Mouse (Mus musculus): Measurements from ENCODE around the gene Atp1b1. TPM values are rescaled to one million over a fixed set of nuclear protein-coding genes. Genes with fewer than 3 reads are reported as not detected.
A peak's percentile ranks its signal among the peaks of the same experiment; 100 is the strongest.

Atp1b1 gene
- total RNA-seq, 2 experiments from 2014 or later: 101 to 236 TPM

- no peak for DNase-seq (ENCODE audit: low spot score in 2 of 2)
These were observed 10.2 kb upstream of the Atp1b1 start for GRCm38 (mm10) chr1:164468329-164468728.

GRCm38 (mm10) chr1:164467406-164467805 lies 9.3 kb upstream of the Atp1b1 start:
- no peak for DNase-seq (ENCODE audit: low spot score in 2 of 2)

DNA sequence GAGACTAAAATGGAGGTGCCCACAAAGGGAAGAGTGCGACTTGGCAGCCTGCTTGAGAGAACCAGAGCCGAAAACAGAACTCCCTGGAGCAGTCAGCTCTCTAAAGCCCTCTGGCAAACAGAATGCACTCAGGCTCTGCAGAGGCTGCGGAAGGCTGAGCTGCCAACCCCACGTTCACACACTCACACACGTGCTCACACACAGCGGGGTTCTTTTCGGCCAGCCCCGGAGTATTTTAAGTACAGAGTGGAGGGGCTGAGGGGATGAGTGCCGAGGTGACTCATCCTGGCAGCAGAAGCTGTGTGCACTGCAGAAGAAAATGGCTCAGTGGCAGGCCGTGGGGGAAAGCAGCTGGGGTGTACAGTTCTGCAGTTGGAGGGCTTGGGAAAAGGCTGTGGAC lies 3.6 kb upstream of the Atp1b1 start:
- no peak for DNase-seq (ENCODE audit: low spot score in 2 of 2)

DNA sequence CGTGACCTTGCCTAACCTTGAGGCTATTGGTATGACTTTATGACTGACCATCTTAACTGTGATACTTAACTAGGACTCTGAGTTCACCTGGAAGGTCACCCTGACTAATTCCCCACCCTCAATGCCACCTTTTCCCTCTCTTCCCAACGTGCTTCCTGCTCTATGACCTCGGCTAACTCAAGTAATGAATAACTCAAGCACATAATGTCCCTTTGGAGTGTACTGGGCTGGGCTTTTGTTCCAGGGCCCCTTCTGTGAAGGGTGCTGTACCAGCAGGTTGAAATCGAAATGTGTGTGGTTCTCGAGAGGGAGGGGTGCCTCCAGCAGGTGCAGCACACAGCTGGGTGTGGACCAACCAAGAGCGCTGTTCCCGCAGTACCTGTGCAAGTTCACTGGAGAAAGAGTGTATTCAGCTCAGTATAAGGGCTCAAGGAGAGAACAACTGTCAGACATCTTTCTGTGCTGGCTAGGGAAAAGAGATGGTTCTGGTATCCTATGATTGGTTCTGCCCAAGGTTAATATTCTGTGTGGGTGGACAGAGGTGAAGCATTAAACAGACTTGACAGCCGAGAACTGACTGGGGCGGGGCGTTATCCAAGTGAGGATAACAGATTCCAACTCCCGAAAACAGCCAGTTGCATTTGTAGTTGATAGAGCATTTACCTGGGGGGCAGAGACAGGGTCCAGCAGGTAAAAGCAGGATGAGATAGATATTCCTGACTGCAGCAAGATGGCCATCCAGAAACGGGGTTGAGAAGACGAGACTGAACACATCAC lies 3.0 kb upstream of the Atp1b1 start:
- DNase-seq (ENCODE audit: low spot score in 2 of 2): no peak

DNA sequence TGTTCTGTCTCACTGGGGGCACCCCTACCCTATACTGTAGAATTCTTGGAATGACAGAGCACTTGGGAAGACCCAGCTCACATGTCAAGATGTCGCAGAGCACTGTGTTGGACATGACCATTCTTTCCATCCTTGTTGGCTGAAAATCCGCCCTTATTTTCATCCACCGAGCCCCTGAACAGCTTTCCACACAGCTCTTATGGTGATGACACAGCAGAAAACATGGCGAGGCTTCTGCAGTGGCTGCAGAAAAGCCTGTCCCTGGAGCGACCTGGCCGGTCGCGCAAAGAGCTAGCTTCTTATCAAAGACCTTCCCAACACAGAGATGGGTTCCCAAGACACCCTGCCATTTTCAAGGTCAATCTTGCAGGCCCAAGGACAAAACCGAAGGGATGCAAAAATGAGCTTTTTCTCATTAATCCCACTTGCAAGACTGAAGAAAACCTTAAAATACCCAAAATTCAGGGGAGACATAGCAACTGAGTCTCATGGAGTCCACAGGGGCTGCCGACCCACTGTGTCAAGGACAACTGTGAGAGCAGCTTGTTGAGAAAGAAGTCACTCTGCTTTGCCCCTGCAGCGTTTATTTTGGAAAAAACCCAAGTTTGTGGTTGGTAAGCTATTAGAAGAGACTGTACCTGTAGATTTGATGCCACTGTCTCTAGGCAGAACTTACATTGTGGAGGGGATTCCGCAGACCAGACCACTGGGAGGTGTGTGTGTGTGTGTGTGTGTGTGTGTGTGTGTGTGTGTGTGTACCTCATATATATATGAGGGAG lies 1.2 kb upstream of the Atp1b1 start:
- no peak for DNase-seq (ENCODE audit: low spot score in 2 of 2)

DNA sequence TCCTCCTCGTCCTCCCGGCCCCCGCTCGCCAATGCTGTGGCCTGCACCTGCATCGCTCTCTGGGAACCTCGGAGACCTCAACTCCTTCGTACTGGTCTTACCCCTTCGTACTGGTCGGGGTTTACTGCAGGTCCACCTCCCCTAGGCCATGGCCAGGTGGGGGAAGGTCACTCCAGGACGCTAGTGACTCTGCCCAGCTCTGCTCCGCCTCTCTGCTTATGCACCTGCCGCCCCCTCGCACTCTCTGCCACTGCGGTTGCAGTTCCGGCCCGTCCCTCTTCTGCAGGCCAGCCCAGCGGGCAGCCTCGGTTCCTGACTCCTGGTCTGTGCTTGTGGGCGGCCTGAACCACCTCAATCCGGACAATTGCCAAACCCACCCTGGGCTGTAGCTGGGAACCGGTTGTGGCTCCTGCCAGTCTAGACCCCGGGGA lies 481 bp upstream of the Atp1b1 start:
- DNase-seq (ENCODE audit: low spot score in 2 of 2): no peak

- peak; percentile 16 to 26 for DNase-seq (ENCODE audit: low spot score in 2 of 2)
These were observed 467 bp downstream of the Atp1b1 start for GRCm38 (mm10) chr1:164457531-164458244.

- DNase-seq (ENCODE audit: low spot score in 2 of 2): no peak
These were observed 1.4 kb downstream of the Atp1b1 start for GRCm38 (mm10) chr1:164456731-164457130.

DNA sequence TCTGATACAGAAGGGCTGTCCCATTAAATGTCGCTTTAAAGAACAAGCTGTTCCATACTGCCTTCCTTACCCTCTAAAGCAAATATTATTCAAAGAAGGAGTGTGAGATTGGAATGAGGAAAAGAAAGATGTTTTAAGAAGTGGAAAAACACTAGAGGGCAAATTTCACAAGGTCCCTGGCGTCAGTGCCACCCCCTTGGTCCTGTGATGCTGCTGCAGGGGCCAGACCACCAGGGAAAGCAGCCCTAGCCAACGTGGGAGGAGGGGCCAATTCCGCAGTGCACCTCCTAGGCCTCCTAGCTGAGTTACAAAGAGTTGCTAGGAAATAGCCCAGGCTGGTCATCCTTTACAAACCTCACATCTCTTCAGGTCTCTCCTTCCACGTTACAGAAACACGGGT lies 2.1 kb downstream of the Atp1b1 start:
- no peak for DNase-seq (ENCODE audit: low spot score in 2 of 2)

- DNase-seq (ENCODE audit: low spot score in 2 of 2): no peak
These were observed 2.5 kb downstream of the Atp1b1 start for GRCm38 (mm10) chr1:164455614-164456013.

DNA sequence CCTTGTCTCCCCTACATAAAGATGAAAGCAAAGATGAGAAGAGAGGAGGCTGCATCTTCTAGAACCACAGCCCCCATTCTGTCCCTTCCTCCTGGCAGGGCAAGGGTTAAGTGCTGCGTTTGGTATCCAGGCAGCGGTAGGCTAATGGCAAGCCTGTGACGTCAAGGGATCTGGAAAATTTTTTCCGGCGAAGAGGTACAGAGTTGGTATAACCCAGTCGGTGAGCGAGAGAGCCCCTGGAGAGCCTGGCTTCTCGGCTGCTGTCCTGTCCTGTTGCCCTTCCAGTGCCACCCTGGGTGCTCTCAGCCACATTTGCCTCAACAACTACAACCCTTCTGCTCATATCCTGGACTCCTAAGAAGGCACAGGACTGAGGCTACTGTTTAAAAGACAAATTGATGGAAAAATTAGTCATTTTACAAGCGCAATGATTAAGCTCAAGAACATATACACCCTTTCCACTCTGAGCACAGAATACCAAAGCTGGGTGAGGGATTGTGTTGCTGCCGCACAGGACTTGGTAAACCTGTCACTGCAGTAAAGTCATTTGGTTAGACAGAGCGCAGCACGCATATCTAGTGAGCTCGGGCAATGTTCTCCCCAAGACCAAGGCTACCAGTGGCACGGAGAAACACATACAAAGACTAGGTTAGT lies 3.3 kb downstream of the Atp1b1 start:
- DNase-seq (ENCODE audit: low spot score in 2 of 2): no peak

DNA sequence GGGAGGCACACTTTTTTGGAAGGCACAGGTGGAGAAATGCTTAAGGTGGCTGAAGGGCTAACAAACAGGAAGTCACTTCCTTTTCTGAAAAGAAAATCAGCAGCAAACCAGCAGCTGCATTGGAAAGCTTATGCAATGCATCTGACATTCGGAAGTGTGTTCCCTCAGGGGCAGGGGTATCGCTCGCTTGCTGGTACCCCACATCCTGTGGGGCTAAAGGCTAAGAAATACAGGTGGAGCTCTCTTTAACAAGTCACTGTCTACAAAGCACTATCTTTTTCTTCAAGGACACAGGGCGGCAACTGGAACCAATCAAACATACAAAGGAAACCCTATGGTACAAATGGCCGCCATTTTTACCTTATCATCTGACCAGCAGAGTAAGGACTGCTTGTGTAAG lies 4.4 kb downstream of the Atp1b1 start:
- DNase-seq (ENCODE audit: low spot score in 2 of 2): no peak

DNA sequence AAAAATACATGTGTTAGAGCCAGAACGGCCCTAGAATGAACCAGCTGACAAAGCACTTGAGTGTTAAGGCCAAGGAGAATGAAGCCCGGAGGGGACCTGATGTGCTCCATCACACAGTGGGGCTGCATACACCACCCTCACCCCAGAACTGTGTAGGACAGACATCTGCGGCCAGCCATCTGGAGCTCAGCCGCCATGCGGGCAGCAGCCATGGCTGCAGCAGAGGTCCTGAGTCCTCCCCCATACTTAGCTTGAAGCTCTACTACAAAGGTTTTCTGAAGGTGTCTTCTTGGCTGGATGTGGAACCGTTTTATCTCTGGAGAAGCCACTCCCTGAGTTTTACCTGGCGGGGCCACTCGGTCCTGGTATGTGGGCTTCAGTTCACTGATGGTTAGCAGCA lies 5.0 kb downstream of the Atp1b1 start:
- no peak for DNase-seq (ENCODE audit: low spot score in 2 of 2)

DNA sequence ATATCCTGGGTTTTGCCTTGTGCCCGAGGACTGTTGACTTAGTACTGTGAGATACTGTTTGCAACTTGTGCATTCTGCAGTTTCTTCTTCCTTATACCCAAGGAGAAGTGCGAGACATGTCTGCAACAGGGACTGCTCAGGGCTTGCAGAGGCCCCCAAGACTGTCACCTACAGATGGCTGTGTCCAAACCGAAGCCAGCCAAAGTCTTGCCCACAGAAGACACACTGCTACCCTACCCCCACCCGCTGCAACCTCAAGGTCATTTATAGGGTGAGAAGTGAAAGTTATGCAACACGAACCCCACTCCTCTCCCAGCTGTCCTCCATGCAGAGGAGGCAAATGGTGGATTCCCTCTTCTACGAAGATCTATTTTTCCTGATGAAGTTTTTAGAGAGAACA lies 5.6 kb downstream of the Atp1b1 start:
- no peak for DNase-seq (ENCODE audit: low spot score in 2 of 2)

- no peak for DNase-seq (ENCODE audit: low spot score in 2 of 2)
These were observed 6.8 kb downstream of the Atp1b1 start for GRCm38 (mm10) chr1:164451346-164451745.

DNA sequence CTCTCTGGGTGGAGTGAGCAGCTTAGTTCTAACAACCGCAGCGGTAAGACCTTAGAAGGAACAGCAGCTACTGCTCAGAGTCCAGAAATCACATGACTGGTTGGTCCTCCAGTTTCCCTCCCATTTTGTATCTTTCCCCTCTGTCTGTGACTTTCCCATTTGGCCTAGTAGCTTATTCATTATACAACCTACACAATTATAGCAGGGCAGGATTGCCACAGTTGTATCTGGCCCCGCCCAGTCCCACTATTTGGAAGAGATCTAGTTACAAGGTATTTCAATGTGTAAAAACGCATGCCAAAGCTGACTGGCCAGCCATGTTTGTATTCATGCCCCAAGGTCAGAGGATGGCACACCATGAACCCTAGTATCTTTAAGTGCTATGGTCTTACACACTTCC lies 7.5 kb downstream of the Atp1b1 start:
- no peak for DNase-seq (ENCODE audit: low spot score in 2 of 2)

DNA sequence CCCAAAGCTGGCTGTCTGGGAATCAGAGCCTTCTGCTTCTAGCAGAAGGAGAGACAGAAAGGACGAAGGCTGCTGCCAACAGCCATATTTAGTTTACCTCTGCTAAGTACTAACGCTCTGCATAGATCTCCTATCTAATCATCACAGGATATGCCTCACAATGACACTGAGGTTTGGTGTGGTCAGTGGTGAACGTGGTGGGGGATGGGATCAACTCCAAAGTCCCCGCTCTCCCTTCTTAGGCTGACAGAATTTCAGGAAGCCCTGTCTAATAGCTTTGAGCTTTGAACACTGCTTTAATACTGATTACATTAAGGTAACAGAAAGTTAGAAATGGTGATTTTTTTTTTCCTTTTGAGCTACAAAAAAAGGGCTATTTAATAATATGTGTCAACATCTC lies 7.9 kb downstream of the Atp1b1 start:
- no peak for DNase-seq (ENCODE audit: low spot score in 2 of 2)

GRCm38 (mm10) chr1:164449626-164450025 lies 8.5 kb downstream of the Atp1b1 start:
- DNase-seq (ENCODE audit: low spot score in 2 of 2): no peak

- DNase-seq (ENCODE audit: low spot score in 2 of 2): no peak
These were observed 10.6 kb downstream of the Atp1b1 start for GRCm38 (mm10) chr1:164447521-164447920.

DNA sequence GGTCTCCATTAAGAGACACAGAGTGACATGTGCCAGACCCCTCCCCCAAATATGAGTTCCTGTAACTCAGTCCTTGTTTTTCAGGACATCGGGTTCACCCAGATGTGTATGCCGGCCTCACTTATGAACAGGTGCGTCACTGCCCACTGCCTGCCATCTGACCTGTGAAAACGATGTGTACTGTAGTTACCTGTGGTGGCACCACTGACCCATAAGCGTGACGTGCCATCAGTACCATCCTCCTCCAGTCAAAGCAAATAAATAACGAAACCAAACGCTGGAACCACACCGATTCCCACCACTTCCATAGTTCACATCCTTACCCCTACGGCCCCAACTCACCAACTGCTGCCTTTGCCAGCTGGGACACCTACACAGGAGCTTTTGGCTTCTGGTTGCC lies 11.6 kb downstream of the Atp1b1 start:
- no peak for DNase-seq (ENCODE audit: low spot score in 2 of 2)

GRCm38 (mm10) chr1:164445620-164446162 lies 12.5 kb downstream of the Atp1b1 start:
- no peak for DNase-seq (ENCODE audit: low spot score in 2 of 2)
